Mouse (Mus musculus): ENCODE measurements around the gene Vmn1r207-ps.
"Not testable (repeated sequence)": the region's sequence is repeated elsewhere in the genome, so short reads cannot be mapped to it uniquely, and the experiment has no call there.

Vmn1r207-ps gene

GRCm38 (mm10) chr13:22729529-22729928 is at the start of gene Vmn1r207-ps:
Gene Vmn1r207-ps, minus strand, starts transcription at chr13:22729629.
- DNase-seq (ENCODE audit: low spot score in 2 of 2) = not testable (repeated sequence)

GRCm38 (mm10) chr13:22777300-22777699 is 47.9 kb upstream of the Vmn1r207-ps start, which contains the start of gene Vmn1r208:
Gene Vmn1r208, minus strand, starts transcription at chr13:22777400.
- not testable (repeated sequence) for DNase-seq (ENCODE audit: low spot score in 2 of 2)

- DNase-seq (ENCODE audit: low spot score in 2 of 2) = not testable (repeated sequence)
These were observed 42.2 kb upstream of the Vmn1r207-ps start for GRCm38 (mm10) chr13:22771592-22771991.

GRCm38 (mm10) chr13:22747524-22747923 is 18.1 kb upstream of the Vmn1r207-ps start:
- no peak for DNase-seq (ENCODE audit: low spot score in 2 of 2)

- DNase-seq (ENCODE audit: low spot score in 2 of 2) = not testable (repeated sequence)
These were observed 22.5 kb downstream of the Vmn1r207-ps start for GRCm38 (mm10) chr13:22706947-22707346.

GRCm38 (mm10) chr13:22702951-22703350 is 26.5 kb downstream of the Vmn1r207-ps start:
- not testable (repeated sequence) for DNase-seq (ENCODE audit: low spot score in 2 of 2)

Data from spleen, postnatal 36 days (tissue).